Mouse (Mus musculus): ENCODE data around the gene Hist1h2bk. TPM values are rescaled to one million over a fixed set of nuclear protein-coding genes. Genes with fewer than 3 reads are reported as not detected.
"Not testable (repeated sequence)": the region's sequence is repeated elsewhere in the genome, so short reads cannot be mapped to it uniquely, and the experiment has no call there.

Hist1h2bk gene
- polyA plus RNA-seq, 1 experiment = 3.1 TPM

DNA sequence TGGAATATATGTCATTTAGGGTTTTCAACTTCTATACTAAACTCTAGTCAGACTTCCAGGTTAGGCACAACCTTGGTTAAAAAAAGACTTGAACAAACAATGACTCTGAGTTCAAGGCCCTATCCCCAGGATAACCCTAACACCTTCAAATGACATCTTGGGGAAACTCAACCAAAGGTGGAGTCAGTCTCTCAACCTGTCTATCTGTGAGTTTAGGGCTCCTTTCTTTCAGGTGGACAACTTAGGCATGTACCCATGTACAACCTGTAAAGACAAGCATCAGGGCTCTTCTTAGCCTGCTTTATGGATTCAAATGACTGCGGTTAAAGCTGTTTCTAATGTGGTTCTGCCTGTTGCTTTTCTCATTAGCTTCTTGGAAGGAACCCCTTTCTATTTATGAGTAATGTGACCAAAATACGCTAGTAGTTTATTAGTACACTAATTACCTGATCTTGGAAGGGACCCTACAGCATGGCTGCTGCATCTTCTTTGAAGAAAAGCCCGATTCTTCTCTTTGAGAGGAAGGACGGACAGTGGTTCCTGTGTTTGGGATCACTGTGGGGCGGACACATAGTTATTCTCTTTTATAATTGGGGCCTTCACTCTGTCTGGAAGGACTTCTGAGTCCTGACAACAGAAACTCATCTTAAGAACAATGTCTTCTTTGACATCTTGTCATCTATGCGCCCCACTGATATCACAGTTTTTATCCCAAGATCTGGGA is 8.9 kb downstream of the Hist1h2bk start:
- Histone ChIP-seq H3K4me3 (replicated peaks; ENCODE audit: extremely low read depth, low read depth, low read length) (no peak overlapping the region), H3K4me1 (ENCODE audit: control insufficient read depth, insufficient read depth, low read length) (peaks cover 7% of the 10 kb centered on the region; the same call in 1 of the 2 replicates)
- 88% methylated on average over 6 of the region's 6 CpGs for WGBS
- TF ChIP-seq POLR2A (IDR thresholded peaks at IDR 0.05; ENCODE audit: borderline replicate concordance, extremely low read depth, low read depth, low read length) (no peak), CTCF (IDR thresholded peaks at IDR 0.05; ENCODE audit: insufficient read depth, low read length) (no peak)
- DNase-seq = no peak

DNA sequence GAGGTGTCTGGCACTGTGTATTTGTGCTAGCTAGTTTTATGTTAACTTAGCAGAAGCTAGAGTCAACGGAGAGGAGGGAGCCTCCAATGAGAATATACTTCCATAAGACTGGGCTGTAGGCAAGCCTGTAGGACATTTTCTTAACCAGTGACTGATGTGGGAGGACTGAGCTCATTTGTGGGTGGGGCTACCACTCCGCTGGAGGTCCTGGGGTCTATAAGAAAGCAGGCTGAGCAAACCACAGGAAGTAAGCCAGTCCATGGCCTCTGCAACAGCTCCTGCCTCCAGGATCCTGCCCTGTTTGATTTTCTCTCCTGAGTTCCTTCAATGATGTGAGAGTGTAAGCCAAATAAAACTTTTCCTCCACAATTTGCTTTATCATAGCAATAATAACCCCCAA is 9.6 kb downstream of the Hist1h2bk start:
- Histone ChIP-seq H3K4me3 (replicated peaks; ENCODE audit: extremely low read depth, low read depth, low read length) (no peak overlapping the region), H3K4me1 (ENCODE audit: control insufficient read depth, insufficient read depth, low read length) (peaks cover 7% of the 10 kb centered on the region; the same call in 1 of the 2 replicates)
- no peak for DNase-seq
- TF ChIP-seq POLR2A (IDR thresholded peaks at IDR 0.05; ENCODE audit: borderline replicate concordance, extremely low read depth, low read depth, low read length) = no peak
- no peak for TF ChIP-seq CTCF (IDR thresholded peaks at IDR 0.05; ENCODE audit: insufficient read depth, low read length)
- WGBS = 56% methylated on average over 2 of the region's 2 CpGs

DNA sequence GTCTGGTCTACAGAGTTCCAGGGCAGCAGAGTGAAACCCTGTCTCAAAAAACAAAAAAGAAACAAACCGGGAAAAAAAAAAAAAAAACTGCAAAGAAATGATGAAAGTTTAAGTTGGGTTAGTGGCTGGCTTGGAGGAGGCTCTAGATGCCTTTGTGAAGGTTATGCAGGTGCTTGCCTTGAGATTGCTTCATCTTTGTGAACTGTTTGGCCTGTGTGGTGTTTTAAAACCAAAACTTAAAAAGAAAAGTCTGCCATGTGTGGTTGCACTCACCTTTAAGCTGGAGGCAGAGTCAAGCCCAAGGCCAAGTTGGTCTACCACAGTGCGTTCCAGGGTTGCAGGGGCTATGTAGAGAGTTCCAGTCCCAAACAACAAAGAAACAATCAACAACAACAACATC is 13.4 kb downstream of the Hist1h2bk start:
- TF ChIP-seq POLR2A (IDR thresholded peaks at IDR 0.05; ENCODE audit: borderline replicate concordance, extremely low read depth, low read depth, low read length) (no peak), CTCF (IDR thresholded peaks at IDR 0.05; ENCODE audit: insufficient read depth, low read length) (no peak)

DNA sequence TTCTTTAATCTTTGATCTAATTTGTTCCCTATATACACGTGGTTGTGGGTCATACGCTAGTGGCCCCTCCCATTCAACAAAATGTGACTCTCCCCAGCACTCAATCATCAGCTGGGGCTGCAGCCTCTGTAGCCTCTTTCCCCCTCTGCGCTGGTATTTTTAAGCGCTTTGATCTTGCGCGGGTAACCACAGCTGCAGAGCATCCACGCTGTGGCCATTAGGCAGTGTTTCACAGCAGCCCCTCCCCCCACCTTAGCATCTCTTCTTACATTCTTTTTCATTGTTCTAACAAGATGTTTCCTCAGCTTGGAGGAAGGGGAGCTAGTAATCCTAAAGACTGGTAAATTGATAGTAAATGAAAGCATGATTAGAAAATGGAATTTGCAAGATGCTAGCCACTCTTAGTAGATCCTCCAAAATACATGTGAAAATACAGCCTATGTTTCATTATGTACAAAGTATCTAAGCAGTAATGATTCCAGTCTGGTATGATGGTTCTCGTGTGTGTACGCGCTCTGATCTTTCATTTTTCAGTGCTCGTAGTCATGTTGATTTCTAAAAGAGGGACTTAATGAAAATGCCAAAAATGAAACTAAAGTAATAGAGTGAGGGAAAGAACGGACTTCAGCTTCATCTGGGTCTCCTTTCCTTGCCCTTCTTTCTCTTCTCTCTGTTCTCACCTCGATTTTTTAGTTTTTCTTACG is 14.2 kb downstream of the Hist1h2bk start:
- DNase-seq = no peak
- no peak for TF ChIP-seq POLR2A (IDR thresholded peaks at IDR 0.05; ENCODE audit: borderline replicate concordance, extremely low read depth, low read depth, low read length)
- Histone ChIP-seq H3K4me1 (ENCODE audit: control insufficient read depth, insufficient read depth, low read length) (no peaks in the 10 kb centered on the region; the same call in 1 of the 2 replicates), H3K4me3 (replicated peaks; ENCODE audit: extremely low read depth, low read depth, low read length) (peak overlapping the region; percentile 50)
- 3% methylated on average over 14 of the region's 14 CpGs for WGBS

More for the DNA sequence above, 13.4 kb downstream of the Hist1h2bk start:
- Histone ChIP-seq H3K4me1 (ENCODE audit: control insufficient read depth, insufficient read depth, low read length) (peaks cover under 1% of the 10 kb centered on the region; the same call in 1 of the 2 replicates), H3K4me3 (replicated peaks; ENCODE audit: extremely low read depth, low read depth, low read length) (no peak overlapping the region)
- no peak for DNase-seq
- WGBS = 81% methylated on average over 2 of the region's 2 CpGs

DNA sequence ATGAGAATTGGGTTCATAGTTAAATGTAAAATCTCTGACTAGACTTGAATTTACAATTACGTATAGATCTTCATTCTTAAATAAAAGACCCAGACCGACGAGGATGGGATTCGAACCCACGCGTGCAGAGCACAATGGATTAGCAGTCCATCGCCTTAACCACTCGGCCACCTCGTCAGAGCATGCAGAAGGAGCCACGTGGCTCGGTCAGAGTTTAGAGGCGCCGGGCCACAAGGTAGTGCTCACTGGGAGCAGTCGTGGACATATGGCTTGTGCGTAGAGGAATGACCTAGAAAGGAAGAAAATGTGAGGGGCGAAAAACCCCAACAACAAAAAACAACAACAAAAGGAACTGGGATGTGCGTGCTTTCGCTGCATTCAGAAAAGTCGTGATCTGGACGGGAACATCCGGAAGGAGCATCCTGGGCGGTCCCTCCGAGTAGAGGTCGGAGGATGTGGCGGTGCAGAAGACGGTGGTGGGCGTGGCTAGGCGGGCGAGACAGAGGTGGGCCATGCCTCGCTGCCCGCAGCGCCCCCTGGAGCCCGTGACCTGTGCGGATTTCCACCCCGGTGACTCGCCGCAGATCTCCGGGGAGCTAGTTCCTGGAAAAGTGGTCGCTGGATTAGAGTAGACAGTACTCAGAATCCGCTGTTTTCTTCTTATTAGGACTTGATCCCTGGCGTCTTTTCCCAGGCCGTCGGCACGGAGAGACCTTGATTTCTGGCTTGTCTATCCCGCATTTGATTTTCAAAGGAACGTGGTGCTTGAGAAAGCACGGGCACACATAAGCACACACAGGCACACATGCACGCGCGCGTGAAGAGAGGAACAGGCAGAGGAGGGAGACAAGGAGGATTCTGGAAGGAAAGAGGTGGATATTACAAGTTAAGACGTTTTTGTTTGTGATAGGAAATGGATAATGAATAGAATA is 15.2 kb downstream of the Hist1h2bk start:
- WGBS = under 1% methylated on average over 52 of the region's 52 CpGs
- DNase-seq = peak; percentile 76
- peak; percentile 44 for TF ChIP-seq CTCF (IDR thresholded peaks at IDR 0.05; ENCODE audit: insufficient read depth, low read length)
- TF ChIP-seq POLR2A (IDR thresholded peaks at IDR 0.05; ENCODE audit: borderline replicate concordance, extremely low read depth, low read depth, low read length) = peak; percentile 20; the same call in 1 of the 2 replicates
- Histone ChIP-seq H3K4me1 (ENCODE audit: control insufficient read depth, insufficient read depth, low read length) (no peaks in the 10 kb centered on the region; the same call in 1 of the 2 replicates), H3K4me3 (replicated peaks; ENCODE audit: extremely low read depth, low read depth, low read length) (peak overlapping the region; percentile 76)

DNA sequence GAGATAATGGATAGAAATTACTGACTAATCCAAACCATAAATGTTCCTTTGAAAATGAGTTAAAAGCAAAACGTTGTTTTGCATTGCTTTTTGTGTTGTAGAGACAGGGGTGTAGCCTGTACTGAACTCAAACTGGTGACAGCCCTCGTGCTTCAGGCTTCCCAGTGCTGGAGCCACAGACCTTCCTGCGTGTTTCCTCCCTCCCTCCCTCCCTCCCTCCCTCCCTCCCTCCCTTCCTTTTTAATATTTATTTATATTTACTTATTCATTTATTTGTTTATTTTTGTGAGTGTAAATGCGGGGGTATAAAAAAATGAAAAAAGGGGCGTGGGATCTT is 15.8 kb downstream of the Hist1h2bk start:
- no peak for TF ChIP-seq POLR2A (IDR thresholded peaks at IDR 0.05; ENCODE audit: borderline replicate concordance, extremely low read depth, low read depth, low read length)
- TF ChIP-seq CTCF (IDR thresholded peaks at IDR 0.05; ENCODE audit: insufficient read depth, low read length) = no peak
- Histone ChIP-seq H3K4me3 (replicated peaks; ENCODE audit: extremely low read depth, low read depth, low read length) (no peak overlapping the region), H3K4me1 (ENCODE audit: control insufficient read depth, insufficient read depth, low read length) (no peaks in the 10 kb centered on the region; the same call in 1 of the 2 replicates)
- no peak for DNase-seq
- WGBS = 7% methylated on average over 5 of the region's 5 CpGs

DNA sequence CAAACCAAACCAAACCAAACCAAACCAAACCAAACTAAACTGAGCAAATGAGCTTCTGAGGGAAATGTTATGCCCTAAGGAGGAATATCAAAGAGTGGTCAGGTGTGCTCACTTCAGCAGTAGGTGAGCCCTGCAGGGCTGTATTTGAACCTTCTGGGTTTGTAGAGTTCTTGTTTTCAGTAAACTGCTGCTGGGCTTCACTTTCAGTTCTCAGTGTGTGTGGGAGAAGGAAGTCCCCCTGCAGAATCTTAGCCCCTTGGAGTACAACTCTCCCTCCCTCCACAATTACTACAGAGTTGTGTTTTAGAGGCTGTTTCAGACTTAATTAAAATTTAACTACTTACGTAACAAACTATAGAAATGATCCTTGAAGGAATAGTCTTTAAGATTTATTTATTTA is 18.1 kb downstream of the Hist1h2bk start:
- 93% methylated on average over 1 of the region's 1 CpGs for WGBS
- no peaks in the 10 kb centered on the region; the same call in 1 of the 2 replicates for H3K4me1 ChIP-seq (ENCODE audit: control insufficient read depth, insufficient read depth, low read length)
- no peak overlapping the region for H3K4me3 ChIP-seq (replicated peaks; ENCODE audit: extremely low read depth, low read depth, low read length)
- DNase-seq = no peak
- TF ChIP-seq CTCF (IDR thresholded peaks at IDR 0.05; ENCODE audit: insufficient read depth, low read length) (no peak), POLR2A (IDR thresholded peaks at IDR 0.05; ENCODE audit: borderline replicate concordance, extremely low read depth, low read depth, low read length) (no peak)

DNA sequence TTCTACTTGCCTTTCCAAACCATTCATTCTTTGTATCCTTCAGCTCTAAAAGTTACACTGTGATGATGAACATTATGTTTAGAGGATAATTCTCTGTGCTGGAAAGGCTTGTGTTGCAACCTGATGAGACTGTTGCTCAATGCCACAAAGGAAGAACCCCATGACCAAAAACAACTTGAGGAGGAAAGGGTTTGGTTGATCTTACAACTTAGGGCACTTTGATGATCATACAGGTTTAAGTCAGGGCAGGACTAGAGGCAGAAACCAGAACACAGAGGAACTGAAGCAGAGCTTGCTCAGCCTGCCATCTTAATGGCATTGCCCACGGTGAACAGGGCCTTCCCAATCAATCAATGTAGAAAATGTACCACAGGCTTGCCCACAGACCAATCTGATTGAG is 25.8 kb downstream of the Hist1h2bk start:
- TF ChIP-seq CTCF (IDR thresholded peaks at IDR 0.05; ENCODE audit: insufficient read depth, low read length) = no peak
- no peak for TF ChIP-seq POLR2A (IDR thresholded peaks at IDR 0.05; ENCODE audit: borderline replicate concordance, extremely low read depth, low read depth, low read length)
- WGBS = 68% methylated on average over 1 of the region's 1 CpGs

DNA sequence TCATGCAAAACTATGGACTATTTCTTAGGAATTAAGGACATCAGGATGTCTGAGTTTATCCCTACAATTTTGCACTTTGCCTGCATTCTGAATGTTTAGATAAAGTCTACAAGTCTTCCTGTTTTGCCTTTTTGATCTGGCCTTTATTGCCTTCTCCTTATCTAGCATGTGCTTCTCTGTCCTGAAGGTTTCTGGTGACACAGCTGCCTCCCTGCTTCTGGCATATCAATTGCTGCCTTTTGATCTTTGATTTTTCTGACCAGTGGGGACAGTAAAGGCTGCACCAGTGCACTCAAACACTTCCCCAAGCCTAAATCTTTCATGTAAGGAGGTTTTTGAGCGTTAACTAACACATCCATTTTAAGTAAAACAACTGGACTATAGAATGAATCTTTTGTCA is 27.8 kb downstream of the Hist1h2bk start:
- 38% methylated on average over 1 of the region's 1 CpGs for WGBS
- Histone ChIP-seq H3K4me3 (replicated peaks; ENCODE audit: extremely low read depth, low read depth, low read length) (no peak overlapping the region), H3K4me1 (ENCODE audit: control insufficient read depth, insufficient read depth, low read length) (no peaks in the 10 kb centered on the region)
- TF ChIP-seq POLR2A (IDR thresholded peaks at IDR 0.05; ENCODE audit: borderline replicate concordance, extremely low read depth, low read depth, low read length) (no peak), CTCF (IDR thresholded peaks at IDR 0.05; ENCODE audit: insufficient read depth, low read length) (no peak)
- no peak for DNase-seq

More for the DNA sequence above, 25.8 kb downstream of the Hist1h2bk start:
- H3K4me3 ChIP-seq (replicated peaks; ENCODE audit: extremely low read depth, low read depth, low read length) = no peak overlapping the region
- H3K4me1 ChIP-seq (ENCODE audit: control insufficient read depth, insufficient read depth, low read length) = no peaks in the 10 kb centered on the region
- DNase-seq = no peak

DNA sequence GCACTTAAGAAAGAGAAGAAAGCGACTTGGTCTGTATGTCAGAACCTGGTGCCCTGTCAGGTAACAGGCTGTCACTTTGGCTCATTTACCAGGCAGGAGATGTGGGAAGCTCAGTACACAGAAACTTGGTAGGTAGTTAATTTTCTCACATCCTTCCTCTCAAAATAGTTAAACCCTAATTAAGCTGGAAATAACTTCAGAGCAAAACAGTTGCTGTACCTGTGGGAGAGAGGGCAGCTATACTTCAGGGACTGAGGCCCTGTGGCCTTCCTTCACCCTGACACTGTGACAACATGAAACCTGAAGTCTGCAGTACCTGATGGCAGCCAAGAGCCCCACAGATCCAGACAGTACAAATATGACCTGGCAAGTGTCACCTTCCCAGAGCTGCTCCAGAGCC is 48.5 kb downstream of the Hist1h2bk start, which contains the start of gene Vmn1r188:
TSS of gene Vmn1r188 (plus strand) at position 301 of the 400 bp plus-strand sequence.
- 59% methylated on average over 1 of the region's 1 CpGs for WGBS
- H3K4me1 ChIP-seq (ENCODE audit: control insufficient read depth, insufficient read depth, low read length); DNase-seq; H3K4me3 ChIP-seq (replicated peaks; ENCODE audit: extremely low read depth, low read depth, low read length): not testable (repeated sequence)
